Comparison of ENCODE assay signal across 25 mouse cellular contexts in genomic region chr3:138530578-138531478, GRCm38 (mm10). TPM values are rescaled to one million over a fixed set of nuclear protein-coding genes. Genes with fewer than 3 reads are reported as not detected.
DNase-seq lines count a peak whose midpoint lies in the region; ATAC-seq and TF ChIP-seq lines count a peak whose summit lies in the region.
"Had no signal": no experiment of that assay in that cellular context is flagged by ENCODE, and none has a peak within 500 bp of the region (broad histone marks: within the 10 kb centered on the region; RNA-seq: fewer than 3 reads in every experiment).

No protein-coding gene starts in this region.

- H3K27me3 ChIP-seq in intestine, embryonic 14.5 days (replicated peaks; ENCODE audit: control insufficient read depth, insufficient read depth, low read length), result no peaks in the 10 kb centered on the region
- H3K27me3 ChIP-seq in intestine, embryonic 15.5 days (replicated peaks), result no peaks in the 10 kb centered on the region
- peaks cover 3% of the 10 kb centered on the region; the same call in 1 of the 2 replicates for H3K27me3 ChIP-seq in E14TG2a.4 (ENCODE audit: insufficient read depth, low read length)
- H3K27me3 ChIP-seq in liver, embryonic 16.5 days (ENCODE audit: control insufficient read depth, insufficient read depth, low read depth, low read length), result no peaks in the 10 kb centered on the region
- peaks cover 2% of the 10 kb centered on the region; the same call in 1 of the 2 replicates for H3K27me3 ChIP-seq in hindbrain, embryonic 10.5 days (ENCODE audit: insufficient read depth, poor library complexity, severe bottlenecking)
- H3K27me3 ChIP-seq: neural tube, embryonic 12.5 days had no signal

- peak; percentile 47 for DNase-seq in intestine, embryonic 14.5 days (ENCODE audit: low spot score)
- DNase-seq in MEL-GATA-1-ER (ENCODE audit: extremely low read depth, low read depth), result peak; percentile 49
- DNase-seq in hindbrain, embryonic 10.5 days (ENCODE audit: low spot score), result no peak
- DNase-seq in testis, postnatal 10 days (ENCODE audit: low spot score), result no peak
- DNase-seq in left cerebral cortex, postnatal 36 days (ENCODE audit: low spot score in 2 of 2), result no peak
- DNase-seq: adrenal gland, postnatal 25 days; cerebellum, adult 18-20 months; cerebellum, postnatal 25 days; embryo, embryonic 11 days; gastrocnemius, postnatal 10 days; heart, adult 18-20 months; kidney, postnatal 10 days; left cerebral cortex, postnatal 4 days; lung, adult 18-20 months; lung, postnatal 36 days; right cerebral cortex, adult 18-20 months; thymus, postnatal 36 days had no signal

- no peaks in the 10 kb centered on the region for H3K36me3 ChIP-seq in intestine, embryonic 14.5 days (ENCODE audit: control insufficient read depth, insufficient read depth, low read length)
- no peaks in the 10 kb centered on the region for H3K36me3 ChIP-seq in intestine, embryonic 15.5 days
- H3K36me3 ChIP-seq in E14TG2a.4 (ENCODE audit: insufficient read depth, low read length), result peaks cover 10% of the 10 kb centered on the region; the same call in 1 of the 2 replicates
- H3K36me3 ChIP-seq in liver, embryonic 16.5 days (ENCODE audit: control insufficient read depth, insufficient read depth), result no peaks in the 10 kb centered on the region
- H3K36me3 ChIP-seq in hindbrain, embryonic 10.5 days, result peaks cover 12% of the 10 kb centered on the region
- H3K36me3 ChIP-seq: midbrain, embryonic 12.5 days had no signal

- no peaks in the 10 kb centered on the region for H3K9me3 ChIP-seq in intestine, embryonic 14.5 days (ENCODE audit: control insufficient read depth, low read length)
- H3K9me3 ChIP-seq in intestine, embryonic 15.5 days, result no peaks in the 10 kb centered on the region
- no peaks in the 10 kb centered on the region for H3K9me3 ChIP-seq in E14TG2a.4 (ENCODE audit: low read length)
- no peaks in the 10 kb centered on the region for H3K9me3 ChIP-seq in liver, embryonic 16.5 days (replicated peaks; ENCODE audit: control insufficient read depth, low read length)
- H3K9me3 ChIP-seq in hindbrain, embryonic 10.5 days, result no peaks in the 10 kb centered on the region
- H3K9me3 ChIP-seq: forebrain, embryonic 10.5 days; hindbrain, embryonic 12.5 days; midbrain, embryonic 12.5 days; neural tube, embryonic 12.5 days had no signal

- H3K4me3 ChIP-seq in intestine, embryonic 14.5 days (ENCODE audit: low read depth, low read length), result no peak overlapping the region
- H3K4me3 ChIP-seq in intestine, embryonic 15.5 days (replicated peaks), result no peak overlapping the region
- peak overlapping the region; percentile 18; the same call in 1 of the 2 replicates for H3K4me3 ChIP-seq in E14TG2a.4 (replicated peaks; ENCODE audit: low read length)
- H3K4me3 ChIP-seq in liver, embryonic 16.5 days (ENCODE audit: low read depth, low read length), result no peak overlapping the region
- H3K4me3 ChIP-seq in hindbrain, embryonic 10.5 days, result no peak overlapping the region
- H3K4me3 ChIP-seq: forebrain, embryonic 10.5 days; hindbrain, embryonic 12.5 days; midbrain, embryonic 12.5 days; neural tube, embryonic 12.5 days had no signal

- no peak for ATAC-seq in intestine, embryonic 14.5 days (replicated peaks; ENCODE audit: low FRiP score, low TSS enrichment, low read depth)
- no peak for ATAC-seq in intestine, embryonic 15.5 days
- ATAC-seq in liver, embryonic 16.5 days (ENCODE audit: low read depth), result no peak
- ATAC-seq: intestine, postnatal 0 days had no signal

- intact Hi-C loops in left cerebral cortex, postnatal 36 days (cut with DNase I), result no loop called here

- H3K9ac ChIP-seq in intestine, embryonic 14.5 days (ENCODE audit: low read length), result no peak overlapping the region
- no peak overlapping the region for H3K9ac ChIP-seq in intestine, embryonic 15.5 days
- H3K9ac ChIP-seq in liver, embryonic 16.5 days (ENCODE audit: low read depth, low read length), result no peak overlapping the region
- H3K9ac ChIP-seq: hindbrain, embryonic 12.5 days; midbrain, embryonic 12.5 days; neural tube, embryonic 12.5 days had no signal

- H3K4me1 ChIP-seq in intestine, embryonic 14.5 days (replicated peaks; ENCODE audit: control insufficient read depth, insufficient read depth, low read length), result peaks cover 33% of the 10 kb centered on the region
- peaks cover 17% of the 10 kb centered on the region for H3K4me1 ChIP-seq in intestine, embryonic 15.5 days (replicated peaks)
- peaks cover 70% of the 10 kb centered on the region for H3K4me1 ChIP-seq in E14TG2a.4 (replicated peaks; ENCODE audit: low read depth, low read length)
- peaks cover 37% of the 10 kb centered on the region for H3K4me1 ChIP-seq in liver, embryonic 16.5 days (ENCODE audit: control insufficient read depth, low read depth, low read length)
- H3K4me1 ChIP-seq in hindbrain, embryonic 10.5 days (replicated peaks), result peaks cover 40% of the 10 kb centered on the region

- 68% methylated on average over 8 of the region's 8 CpGs for WGBS in intestine, embryonic 14.5 days
- WGBS in intestine, embryonic 15.5 days, result 56% methylated on average over 8 of the region's 8 CpGs
- 40% methylated on average over 8 of the region's 8 CpGs for WGBS in liver, embryonic 16.5 days (ENCODE audit: insufficient replicate concordance)
- 85% methylated on average over 8 of the region's 8 CpGs for WGBS in hindbrain, embryonic 10.5 days

- no peak overlapping the region for H3K27ac ChIP-seq in intestine, embryonic 14.5 days (ENCODE audit: low read depth)
- H3K27ac ChIP-seq in intestine, embryonic 15.5 days, result no peak overlapping the region
- 0 out of 2 replicates have a peak overlapping the region, but pooled peaks have one; percentile 33 for H3K27ac ChIP-seq in liver, embryonic 16.5 days (ENCODE audit: low read length)
- H3K27ac ChIP-seq in hindbrain, embryonic 10.5 days, result no peak overlapping the region
- H3K27ac ChIP-seq: forebrain, embryonic 10.5 days; hindbrain, embryonic 12.5 days; midbrain, embryonic 12.5 days; neural tube, embryonic 12.5 days had no signal

- no peak overlapping the region for H3K4me2 ChIP-seq in intestine, embryonic 14.5 days (ENCODE audit: low read length)
- H3K4me2 ChIP-seq in intestine, embryonic 15.5 days (replicated peaks), result no peak overlapping the region
- 0 out of 2 replicates have a peak overlapping the region, but pooled peaks have one; percentile 15 for H3K4me2 ChIP-seq in liver, embryonic 16.5 days (ENCODE audit: low read depth, low read length)
- H3K4me2 ChIP-seq: hindbrain, embryonic 12.5 days; midbrain, embryonic 12.5 days; neural tube, embryonic 12.5 days had no signal

- TF ChIP-seq CTCF in E14TG2a.4 (conservative IDR thresholded peaks at IDR 0.05; ENCODE audit: low read length), result no peak

RNA-seq across cellular contexts. Expression of gene Eif4e, which starts 4.8 kb away (rescaled TPM):
- polyA plus RNA-seq in intestine, embryonic 14.5 days (2014; fragmentation: Nextera tagmentation; extraction: Ambion mirVana), result 345 and 370 TPM in 2 replicates
- 308 and 309 TPM in 2 replicates for polyA plus RNA-seq in intestine, embryonic 15.5 days (2015; fragmentation: Nextera tagmentation; extraction: Ambion mirVana)
- polyA plus RNA-seq in liver, embryonic 16.5 days (2015; fragmentation: Nextera tagmentation; extraction: Ambion mirVana), result 133 and 145 TPM in 2 replicates
- 370 and 465 TPM in 2 replicates for polyA plus RNA-seq in hindbrain, embryonic 10.5 days (2016; fragmentation: Nextera tagmentation; extraction: Ambion mirVana)
- total RNA-seq in left cerebral cortex, postnatal 36 days (2021), result 100 to 1,000 TPM; 175 to 183 TPM

RNA-seq across cellular contexts. Expression of gene Metap1, which starts 41.5 kb away (rescaled TPM):
- polyA plus RNA-seq in intestine, embryonic 14.5 days (2014; fragmentation: Nextera tagmentation; extraction: Ambion mirVana), result 63.5 and 63.8 TPM in 2 replicates
- 48.0 and 48.4 TPM in 2 replicates for polyA plus RNA-seq in intestine, embryonic 15.5 days (2015; fragmentation: Nextera tagmentation; extraction: Ambion mirVana)
- 19.0 and 21.2 TPM in 2 replicates for polyA plus RNA-seq in liver, embryonic 16.5 days (2015; fragmentation: Nextera tagmentation; extraction: Ambion mirVana)
- 51.3 and 53.8 TPM in 2 replicates for polyA plus RNA-seq in hindbrain, embryonic 10.5 days (2016; fragmentation: Nextera tagmentation; extraction: Ambion mirVana)
- total RNA-seq in left cerebral cortex, postnatal 36 days (2021), result 10 to 100 TPM; 38.1 to 39.7 TPM

Comparison
In these comparisons a context has a peak if more than half of its experiments do, and no peak if none do; other contexts are left out.
1. DNase-seq: peak in intestine, embryonic 14.5 days (single experiment) and MEL-GATA-1-ER (single experiment); none in hindbrain, embryonic 10.5 days (single experiment), testis, postnatal 10 days (single experiment) and left cerebral cortex, postnatal 36 days (0 of 2).